Mouse (Mus musculus) hindbrain, embryonic 12.5 days (tissue): ENCODE measurements around the gene Pkp4. TPM values are rescaled to one million over a fixed set of nuclear protein-coding genes. Genes with fewer than 3 reads are reported as not detected.

Source experiments
- ATAC-seq: fragments of 200-750 bp; cut with Nextera tagmentation; 2 replicates; pipeline ENCODE4 v1.8.0; 2017; ENCODE audit warnings: moderate TSS enrichment; ENCODE audit not compliant: low FRiP score
- H3K27ac ChIP-seq: fragments of 300-500 bp; sonication (generic); 2 replicates; pipeline ENCODE4 v1.5.1; 2016; ENCODE audit warnings: mild to moderate bottlenecking
- H3K27me3 ChIP-seq: fragments of 300-500 bp; sonication (generic); 2 replicates; pipeline ENCODE4 v1.6.1; 2016; ENCODE audit warnings: mild to moderate bottlenecking
- H3K36me3 ChIP-seq: fragments of 300-500 bp; sonication (generic); 2 replicates; pipeline ENCODE4 v1.6.1; 2016; ENCODE audit warnings: mild to moderate bottlenecking
- H3K4me1 ChIP-seq: fragments of 300-500 bp; sonication (generic); 2 replicates; pipeline ENCODE4 v1.6.1; 2016
- H3K4me2 ChIP-seq: fragments of 300-500 bp; sonication (generic); replicated peaks from 2 replicates; pipeline ENCODE4 v1.6.1; 2016; ENCODE audit warnings: mild to moderate bottlenecking
- H3K4me3 ChIP-seq: fragments of 300-500 bp; sonication (generic); 2 replicates; pipeline ENCODE4 v1.5.1; 2016; ENCODE audit warnings: mild to moderate bottlenecking
- H3K9ac ChIP-seq: fragments of 300-500 bp; sonication (generic); 2 replicates; pipeline ENCODE4 v1.6.1; 2016; ENCODE audit warnings: mild to moderate bottlenecking, moderate library complexity
- H3K9me3 ChIP-seq: fragments of 300-500 bp; sonication (generic); replicated peaks from 2 replicates; pipeline ENCODE4 v1.6.1; 2016; ENCODE audit warnings: mild to moderate bottlenecking
- WGBS: fragments of 180-500 bp; shearing (Covaris S2); methylation state at CpG from one replicate; pipeline ENCODE4 v1.1.7; 2016; 5-methylcytosine and 5-hydroxymethylcytosine counted together
- polyA plus RNA-seq: library from polyadenylated mRNA; unstranded; fragments of >200 nt; fragmentation: Nextera tagmentation; extraction: Ambion mirVana; gene quantifications from 2 replicates; pipeline ENCODE4 v1.2.1, GENCODE M21; 2016

The Pkp4 gene
- polyA plus RNA-seq, 1 experiment from 2014 or later, result 20.0 TPM

DNA sequence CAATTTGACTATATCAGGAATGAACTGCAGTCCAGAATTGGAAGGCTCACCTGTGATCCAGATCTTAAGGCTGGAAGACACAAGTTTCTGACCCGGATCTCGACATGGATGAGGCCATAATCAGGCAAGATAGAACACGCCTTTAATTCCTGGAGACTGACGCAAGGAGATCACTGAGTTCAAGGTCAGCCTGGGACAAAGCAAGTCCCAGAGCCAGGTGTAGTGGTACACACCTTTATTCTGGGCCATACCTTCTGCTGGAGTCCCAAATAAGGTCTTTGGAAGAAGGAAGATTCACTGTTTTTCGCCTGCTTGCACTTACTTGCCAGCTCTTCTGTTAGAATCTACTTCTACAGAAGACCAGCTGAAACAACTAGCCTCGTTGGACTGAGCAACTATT is 26.3 kb downstream of the Pkp4 start:
- H3K4me2 ChIP-seq, result no peak overlapping the region
- ATAC-seq, result no peak
- no peaks in the 10 kb centered on the region for H3K9me3 ChIP-seq
- H3K9ac ChIP-seq, result no peak overlapping the region
- H3K27ac ChIP-seq, result no peak overlapping the region
- H3K4me1 ChIP-seq, result peaks cover 3% of the 10 kb centered on the region; the same call in 1 of the 2 replicates
- 94% methylated on average over 6 of the region's 6 CpGs for WGBS
- H3K27me3 ChIP-seq, result no peaks in the 10 kb centered on the region
- H3K36me3 ChIP-seq, result peaks cover 6% of the 10 kb centered on the region; the same call in 1 of the 2 replicates
- no peak overlapping the region for H3K4me3 ChIP-seq

DNA sequence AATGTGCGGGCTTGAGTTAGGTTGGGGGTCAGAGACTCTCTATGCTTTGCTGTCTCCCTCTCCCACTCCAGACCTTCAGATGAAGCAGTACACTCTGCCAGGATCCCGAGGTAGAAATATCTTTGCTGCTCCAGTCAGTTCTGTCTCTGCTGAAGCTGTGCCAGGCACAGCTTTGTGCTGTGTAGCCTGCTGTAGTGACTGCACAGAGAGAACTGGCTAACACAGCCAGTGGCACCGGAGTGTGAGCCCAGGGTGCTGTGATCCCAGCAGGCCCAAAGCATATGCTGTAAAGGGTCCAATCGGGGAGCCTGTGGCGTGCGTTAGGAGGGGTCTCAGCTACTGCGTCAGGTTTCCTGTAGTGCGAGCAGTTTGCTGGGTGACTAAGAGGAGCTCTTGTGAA is 27.7 kb downstream of the Pkp4 start:
- Histone ChIP-seq H3K4me1 (peaks cover 3% of the 10 kb centered on the region; the same call in 1 of the 2 replicates), H3K4me2 (no peak overlapping the region), H3K27me3 (no peaks in the 10 kb centered on the region), H3K9ac (no peak overlapping the region), H3K36me3 (peaks cover 6% of the 10 kb centered on the region; the same call in 1 of the 2 replicates), H3K4me3 (no peak overlapping the region), H3K27ac (no peak overlapping the region), H3K9me3 (no peaks in the 10 kb centered on the region)
- WGBS, result 86% methylated on average over 8 of the region's 8 CpGs
- ATAC-seq, result no peak

DNA sequence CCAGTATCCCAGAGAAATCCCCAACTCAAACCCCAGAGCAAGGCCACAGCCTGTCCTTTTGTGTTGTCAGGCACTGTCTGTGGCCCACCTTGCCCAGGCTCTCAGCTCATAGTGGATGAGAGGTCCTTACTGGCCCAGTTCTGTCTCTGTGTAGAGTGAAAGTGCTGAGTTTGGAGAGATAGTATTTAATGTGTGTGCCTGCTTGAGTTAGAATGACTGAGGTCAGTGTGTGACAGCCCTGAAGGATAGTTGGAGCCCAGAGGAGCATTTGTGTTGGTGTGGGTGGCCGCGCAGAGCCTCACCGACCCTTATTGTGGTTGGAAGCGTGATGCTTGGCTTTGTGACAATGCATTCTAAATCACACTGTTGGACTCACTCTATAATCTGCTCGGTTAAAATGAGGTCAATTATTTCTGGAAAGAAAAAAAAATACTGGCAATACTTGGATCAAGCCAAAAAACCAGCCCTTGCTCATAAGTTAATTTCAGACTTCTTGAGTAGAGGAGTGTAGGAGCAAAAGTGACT is 29.1 kb downstream of the Pkp4 start:
- no peak for ATAC-seq
- no peak overlapping the region for H3K4me2 ChIP-seq
- peaks cover 3% of the 10 kb centered on the region; the same call in 1 of the 2 replicates for H3K4me1 ChIP-seq
- WGBS, result 94% methylated on average over 5 of the region's 5 CpGs
- H3K4me3 ChIP-seq, result no peak overlapping the region
- H3K27me3 ChIP-seq, result no peaks in the 10 kb centered on the region
- no peak overlapping the region for H3K9ac ChIP-seq
- no peaks in the 10 kb centered on the region for H3K9me3 ChIP-seq
- no peak overlapping the region for H3K27ac ChIP-seq
- H3K36me3 ChIP-seq, result peaks cover 6% of the 10 kb centered on the region; the same call in 1 of the 2 replicates

DNA sequence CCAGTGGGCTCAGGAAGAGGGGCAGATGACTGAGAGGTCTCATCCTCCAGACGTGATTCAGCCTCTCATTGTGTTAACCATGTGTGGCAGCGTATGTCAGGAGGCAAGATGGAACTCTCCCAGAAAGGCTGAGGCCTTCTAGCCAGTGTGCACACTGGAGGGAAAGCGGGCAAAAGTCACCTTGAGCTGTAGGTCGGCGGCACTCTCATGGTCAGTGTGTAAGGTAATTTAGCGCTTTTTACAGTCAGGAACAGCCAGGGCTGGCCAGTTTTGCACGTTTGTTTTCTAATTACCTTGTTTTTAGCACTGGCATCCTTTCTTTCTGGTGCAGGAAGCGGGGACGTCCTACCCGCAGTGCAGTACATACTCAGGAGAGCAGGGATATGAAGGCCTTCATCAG is 29.5 kb downstream of the Pkp4 start:
- H3K27ac ChIP-seq, result no peak overlapping the region
- no peak overlapping the region for H3K4me2 ChIP-seq
- WGBS, result 87% methylated on average over 10 of the region's 10 CpGs
- no peak for ATAC-seq
- H3K36me3 ChIP-seq, result peaks cover 6% of the 10 kb centered on the region; the same call in 1 of the 2 replicates
- peaks cover 3% of the 10 kb centered on the region; the same call in 1 of the 2 replicates for H3K4me1 ChIP-seq
- no peaks in the 10 kb centered on the region for H3K9me3 ChIP-seq
- H3K4me3 ChIP-seq, result no peak overlapping the region
- no peaks in the 10 kb centered on the region for H3K27me3 ChIP-seq
- H3K9ac ChIP-seq, result no peak overlapping the region

DNA sequence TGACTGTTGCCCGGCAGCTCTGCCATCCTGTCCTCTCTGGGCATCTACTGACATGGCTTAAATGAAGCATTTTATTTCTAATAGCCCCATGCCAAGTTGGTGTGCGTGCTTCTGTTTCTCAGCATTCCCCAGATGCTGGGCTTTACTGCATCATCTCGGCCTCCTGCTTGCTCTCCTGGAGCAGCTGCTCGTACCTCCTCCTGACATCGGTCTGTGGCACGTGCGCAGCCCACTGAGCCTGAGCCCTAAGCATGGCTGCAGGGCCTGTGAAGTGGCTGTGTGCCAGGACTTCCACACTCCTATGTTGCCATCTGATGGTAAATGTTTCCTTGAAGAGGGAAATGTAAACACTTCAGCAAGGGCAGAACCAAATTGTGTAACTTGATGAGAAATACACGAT is 30.8 kb downstream of the Pkp4 start:
- peaks cover 6% of the 10 kb centered on the region; the same call in 1 of the 2 replicates for H3K36me3 ChIP-seq
- WGBS, result 79% methylated on average over 8 of the region's 8 CpGs
- peaks cover 3% of the 10 kb centered on the region; the same call in 1 of the 2 replicates for H3K4me1 ChIP-seq
- H3K9ac ChIP-seq, result no peak overlapping the region
- H3K9me3 ChIP-seq, result no peaks in the 10 kb centered on the region
- no peaks in the 10 kb centered on the region for H3K27me3 ChIP-seq
- H3K4me3 ChIP-seq, result no peak overlapping the region
- H3K4me2 ChIP-seq, result no peak overlapping the region
- H3K27ac ChIP-seq, result no peak overlapping the region
- ATAC-seq, result no peak

DNA sequence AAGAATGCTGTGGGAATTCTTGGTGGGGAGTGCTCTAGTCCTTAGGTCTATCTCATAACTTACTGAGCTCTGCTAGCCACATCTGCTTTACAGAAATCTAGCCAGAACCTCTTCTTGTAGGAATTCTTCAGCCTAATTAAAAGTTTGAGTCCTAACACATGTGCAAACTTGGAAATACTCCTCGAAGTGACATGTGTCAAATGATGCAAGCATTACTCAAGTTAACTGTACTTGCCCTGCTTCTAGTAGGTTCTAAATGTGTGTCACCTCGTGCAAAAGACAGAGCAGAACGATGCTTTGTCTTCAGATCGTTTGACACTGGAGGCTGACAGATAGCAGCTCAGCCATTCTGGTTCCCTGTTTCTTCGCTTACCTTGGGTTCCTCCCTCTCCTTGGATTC is 32.5 kb downstream of the Pkp4 start:
- Histone ChIP-seq H3K27ac (no peak overlapping the region), H3K9me3 (no peaks in the 10 kb centered on the region), H3K9ac (no peak overlapping the region), H3K36me3 (no peaks in the 10 kb centered on the region), H3K4me1 (peaks cover 3% of the 10 kb centered on the region; the same call in 1 of the 2 replicates), H3K4me3 (no peak overlapping the region), H3K27me3 (no peaks in the 10 kb centered on the region), H3K4me2 (no peak overlapping the region)
- ATAC-seq, result no peak
- WGBS, result 86% methylated on average over 5 of the region's 5 CpGs

DNA sequence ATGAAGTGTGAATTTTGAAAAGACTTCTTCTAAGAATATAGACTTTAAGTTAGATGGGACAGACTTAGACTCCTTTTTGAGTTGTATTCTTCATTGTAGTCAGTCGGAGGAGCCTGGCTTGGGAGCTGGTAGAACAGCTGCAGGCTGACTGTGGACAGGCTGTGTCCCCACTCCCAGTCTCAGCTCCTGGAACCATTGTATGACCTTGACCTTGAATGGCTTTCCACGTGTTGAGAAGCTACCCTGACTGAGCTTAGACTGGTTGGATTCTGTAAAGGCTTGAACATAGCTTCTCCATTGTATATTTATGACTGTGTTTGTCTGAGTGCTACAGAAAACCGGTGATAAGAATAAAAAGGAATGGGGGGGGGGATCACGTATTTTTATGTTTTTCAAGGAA is 36.5 kb downstream of the Pkp4 start:
- Histone ChIP-seq H3K27ac (no peak overlapping the region), H3K27me3 (no peaks in the 10 kb centered on the region), H3K4me2 (no peak overlapping the region), H3K9ac (no peak overlapping the region), H3K4me3 (no peak overlapping the region), H3K4me1 (no peaks in the 10 kb centered on the region), H3K9me3 (no peaks in the 10 kb centered on the region), H3K36me3 (no peaks in the 10 kb centered on the region)
- 92% methylated on average over 4 of the region's 4 CpGs for WGBS
- no peak for ATAC-seq

DNA sequence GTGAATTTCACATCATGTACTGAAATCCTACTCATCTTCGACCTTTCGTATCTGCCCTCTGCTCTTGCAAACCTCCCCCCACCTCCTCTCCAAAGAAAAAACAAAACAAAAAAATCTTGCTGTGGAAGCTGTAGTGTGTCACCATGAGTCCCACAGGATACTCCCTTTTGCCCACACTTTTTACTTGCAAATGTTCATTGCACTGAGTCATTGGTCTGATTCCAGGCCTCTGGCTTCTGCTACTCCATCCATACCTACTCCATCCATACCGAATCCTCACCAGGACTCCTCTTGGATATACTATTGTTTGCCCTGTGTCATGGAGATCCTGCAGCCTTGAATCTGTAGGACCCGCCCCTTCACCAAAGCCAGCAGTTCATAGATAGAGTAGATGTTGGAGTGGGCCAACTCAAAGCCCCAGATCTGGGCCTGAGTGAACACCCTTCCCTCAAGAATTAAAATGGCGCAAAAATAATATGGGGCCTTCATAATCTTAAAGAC is 38.9 kb downstream of the Pkp4 start:
- WGBS, result 96% methylated on average over 5 of the region's 5 CpGs
- Histone ChIP-seq H3K36me3 (no peaks in the 10 kb centered on the region), H3K4me3 (no peak overlapping the region), H3K27ac (no peak overlapping the region), H3K4me2 (no peak overlapping the region), H3K9me3 (no peaks in the 10 kb centered on the region), H3K4me1 (no peaks in the 10 kb centered on the region; the same call in 1 of the 2 replicates), H3K27me3 (no peaks in the 10 kb centered on the region), H3K9ac (no peak overlapping the region)
- ATAC-seq, result no peak

DNA sequence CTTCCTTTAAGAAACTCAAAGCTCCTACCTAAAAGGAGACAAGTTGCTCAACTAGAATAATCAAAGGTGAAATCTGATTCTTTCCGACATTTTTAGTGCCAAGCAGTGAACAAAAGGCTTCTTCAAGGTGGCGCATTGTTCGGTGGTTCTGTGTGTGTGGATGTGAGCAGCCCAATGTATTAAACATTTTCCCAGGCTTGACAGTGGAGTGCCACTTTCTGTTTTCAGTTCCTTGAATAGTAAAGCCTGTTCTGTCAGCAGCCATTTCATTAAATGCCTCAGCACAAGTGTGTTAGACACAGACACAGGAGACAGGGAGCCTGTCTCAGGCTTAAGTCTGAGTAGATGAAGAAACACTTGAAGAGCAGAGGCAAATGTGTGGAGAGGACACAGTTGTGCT is 39.9 kb downstream of the Pkp4 start:
- Histone ChIP-seq H3K4me3 (no peak overlapping the region), H3K4me1 (no peaks in the 10 kb centered on the region; the same call in 1 of the 2 replicates), H3K27me3 (no peaks in the 10 kb centered on the region), H3K4me2 (no peak overlapping the region), H3K9me3 (no peaks in the 10 kb centered on the region), H3K9ac (no peak overlapping the region), H3K36me3 (no peaks in the 10 kb centered on the region), H3K27ac (no peak overlapping the region)
- ATAC-seq, result no peak
- 78% methylated on average over 3 of the region's 3 CpGs for WGBS

DNA sequence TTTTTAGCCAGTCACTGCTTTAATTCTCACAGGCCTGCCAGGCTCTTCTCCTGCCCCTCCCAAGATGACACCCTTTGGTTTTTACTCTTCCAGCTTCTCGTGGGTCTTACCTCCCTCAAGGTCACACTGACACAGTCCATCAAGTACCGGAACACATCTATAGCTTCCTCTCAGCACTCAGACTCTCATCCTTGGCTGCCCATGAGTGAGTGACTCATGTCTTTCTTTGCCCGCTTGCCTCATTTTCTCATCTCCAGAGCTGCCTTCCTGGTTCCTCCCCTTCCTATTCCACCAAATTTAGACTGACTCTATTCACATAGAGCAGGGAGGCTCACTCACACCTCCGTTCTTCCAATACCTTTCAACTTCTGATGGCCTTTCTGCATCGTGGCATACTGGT is 42.3 kb downstream of the Pkp4 start:
- H3K27me3 ChIP-seq, result no peaks in the 10 kb centered on the region
- no peaks in the 10 kb centered on the region for H3K36me3 ChIP-seq
- no peak overlapping the region for H3K27ac ChIP-seq
- WGBS, result 77% methylated on average over 5 of the region's 5 CpGs
- H3K9me3 ChIP-seq, result no peaks in the 10 kb centered on the region
- H3K4me1 ChIP-seq, result peaks cover 3% of the 10 kb centered on the region
- no peak overlapping the region for H3K9ac ChIP-seq
- no peak for ATAC-seq
- no peak overlapping the region for H3K4me3 ChIP-seq
- no peak overlapping the region for H3K4me2 ChIP-seq

DNA sequence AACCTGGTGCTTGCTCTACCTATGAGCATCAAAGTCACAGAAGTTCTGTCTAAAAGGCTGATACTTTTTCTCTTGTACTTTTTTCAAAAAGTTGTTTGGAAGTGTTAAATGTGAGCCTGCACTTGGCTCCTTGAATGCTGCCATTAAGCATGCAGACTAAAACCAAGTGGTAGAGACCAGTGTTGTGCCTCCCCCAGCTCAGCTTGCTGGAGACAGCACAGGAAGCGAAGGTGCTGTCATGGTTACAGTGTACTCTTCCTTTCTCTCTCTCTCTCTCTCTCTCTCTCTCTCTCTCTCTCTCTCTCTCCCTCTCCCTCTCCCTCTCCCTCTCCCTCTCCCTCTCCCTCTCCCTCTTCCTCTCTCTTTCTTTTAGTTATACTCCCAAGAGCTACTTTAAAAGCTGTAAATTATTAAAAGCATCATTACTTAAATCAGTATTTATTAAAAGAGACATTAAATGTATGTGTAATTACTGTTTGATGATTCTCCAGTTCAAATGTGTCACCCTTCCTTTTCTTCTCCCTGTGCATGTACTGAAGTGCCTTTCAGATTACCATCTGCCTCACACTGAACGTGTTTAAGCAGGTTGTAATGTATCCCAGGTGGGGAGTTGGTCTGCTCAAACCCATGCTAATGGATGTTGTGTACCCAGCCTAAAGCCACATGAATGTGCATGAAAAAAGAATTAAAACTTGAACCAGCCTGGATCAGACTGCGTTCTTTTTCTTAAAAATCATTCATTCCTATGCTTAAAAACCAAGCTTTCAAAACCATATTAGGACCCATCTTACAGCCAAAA is 43.2 kb downstream of the Pkp4 start:
- Histone ChIP-seq H3K9me3 (no peaks in the 10 kb centered on the region), H3K4me1 (peaks cover 3% of the 10 kb centered on the region), H3K27ac (no peak overlapping the region), H3K4me2 (no peak overlapping the region), H3K4me3 (no peak overlapping the region), H3K27me3 (no peaks in the 10 kb centered on the region), H3K36me3 (no peaks in the 10 kb centered on the region), H3K9ac (no peak overlapping the region)
- WGBS, result 54% methylated on average over 3 of the region's 3 CpGs
- ATAC-seq, result no peak

DNA sequence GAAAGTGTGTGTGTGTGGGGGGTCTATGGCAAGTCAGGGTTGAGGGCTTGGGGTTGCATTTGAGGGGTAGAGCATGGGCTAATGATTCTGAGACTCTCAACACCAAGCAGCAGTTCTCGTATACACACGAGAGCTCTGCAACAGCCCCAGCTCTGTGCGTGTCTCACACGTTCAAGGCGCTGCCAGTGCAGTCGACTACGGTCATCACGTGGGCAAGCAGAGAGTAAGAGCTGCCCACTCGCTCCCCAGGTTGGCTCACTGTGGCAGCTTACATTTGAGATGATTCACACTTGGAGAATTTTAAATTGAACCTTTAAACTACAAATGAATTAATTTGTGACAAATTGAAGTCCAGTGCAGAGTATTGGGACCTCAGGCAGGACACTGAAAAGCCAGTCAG is 44.4 kb downstream of the Pkp4 start:
- 92% methylated on average over 9 of the region's 9 CpGs for WGBS
- H3K27ac ChIP-seq, result no peak overlapping the region

More for the DNA sequence above, 44.4 kb downstream of the Pkp4 start:
- Histone ChIP-seq H3K27me3 (no peaks in the 10 kb centered on the region), H3K9me3 (no peaks in the 10 kb centered on the region), H3K4me2 (no peak overlapping the region), H3K9ac (no peak overlapping the region), H3K4me3 (no peak overlapping the region), H3K36me3 (no peaks in the 10 kb centered on the region), H3K4me1 (peaks cover 3% of the 10 kb centered on the region)
- no peak for ATAC-seq
